Mouse (Mus musculus) spleen, adult 2 months (tissue): ENCODE data around the gene Pcdh15. TPM values are rescaled to one million over a fixed set of nuclear protein-coding genes. Genes with fewer than 3 reads are reported as not detected.

Experiments used
- DNase-seq, 2 experiments: peaks; one replicate each; pipeline versions ENCODE4 v3.0.0 to v3.0.0-alpha.2; 2012 to 2021; ENCODE audit warnings: low spot score in 2 of 2, low read depth in 1 of 2
- H3K27ac ChIP-seq: fragments of 200-500 bp; 2 replicates; pipeline ENCODE4 v1.5.1; 2012; ENCODE audit warnings: low read length, inconsistent platforms; ENCODE audit not compliant: insufficient read depth
- H3K27me3 ChIP-seq: fragments of 200-500 bp; 2 replicates; pipeline ENCODE4 v1.6.1; 2012; ENCODE audit warnings: mild to moderate bottlenecking, moderate library complexity, low read length, inconsistent platforms; ENCODE audit not compliant: control insufficient read depth, insufficient read depth
- H3K36me3 ChIP-seq: fragments of 200-500 bp; 2 replicates; pipeline ENCODE4 v1.6.1; 2012; ENCODE audit warnings: mild to moderate bottlenecking, low read length, inconsistent platforms; ENCODE audit not compliant: control insufficient read depth, insufficient read depth
- H3K4me1 ChIP-seq: fragments of 200-500 bp; 2 replicates; pipeline ENCODE4 v1.6.1; 2011; ENCODE audit warnings: inconsistent platforms; ENCODE audit not compliant: control insufficient read depth, insufficient read depth, insufficient read length
- H3K4me3 ChIP-seq: fragments of 200-500 bp; 2 replicates; pipeline ENCODE4 v1.5.1; 2011; ENCODE audit warnings: mild to moderate bottlenecking, inconsistent platforms; ENCODE audit not compliant: insufficient read depth, insufficient read length; ENCODE audit errors: extremely low read depth
- CTCF ChIP-seq: fragments of 200-500 bp; IDR thresholded peaks from 2 replicates; pipeline ENCODE4 v1.5.1; 2011; ENCODE audit warnings: mild to moderate bottlenecking, inconsistent platforms; ENCODE audit not compliant: insufficient read depth, insufficient read length, insufficient replicate concordance; ENCODE audit errors: extremely low read depth
- POLR2A ChIP-seq: fragments of 200-500 bp; IDR thresholded peaks from 2 replicates; pipeline ENCODE4 v1.6.1; 2011; ENCODE audit warnings: low read depth, low read length, inconsistent platforms
- WGBS: fragments of 180-500 bp; shearing (Covaris S2); methylation state at CpG from one replicate; pipeline ENCODE4 v1.1.7; 2018; 5-methylcytosine and 5-hydroxymethylcytosine counted together
- polyA plus RNA-seq: library from polyadenylated mRNA; depleted of rRNA; stranded (reverse); fragments of >200 nt; gene quantifications from 2 replicates; pipeline ENCODE4 v1.2.3, GENCODE M21; 2012

Gene Pcdh15
- polyA plus RNA-seq, 1 experiment: 0.51 TPM

GRCm38 (mm10) chr10:74305439-74306158, 1206.5 kb downstream of the Pcdh15 start:
- Histone ChIP-seq H3K27ac (no peak overlapping the region), H3K27me3 (no peaks in the 10 kb centered on the region), H3K4me1 (no peaks in the 10 kb centered on the region), H3K4me3 (no peak overlapping the region), H3K36me3 (no peaks in the 10 kb centered on the region)
- DNase-seq: no peak
- TF ChIP-seq CTCF (no peak), POLR2A (no peak)
- WGBS: 73% methylated on average over 5 of the region's 5 CpGs

- DNase-seq: no peak
- TF ChIP-seq CTCF (no peak), POLR2A (no peak)
- Histone ChIP-seq H3K27ac (no peak overlapping the region), H3K27me3 (no peaks in the 10 kb centered on the region), H3K36me3 (no peaks in the 10 kb centered on the region), H3K4me3 (no peak overlapping the region), H3K4me1 (no peaks in the 10 kb centered on the region)
- WGBS: 87% methylated on average over 3 of the region's 3 CpGs
Measured at GRCm38 (mm10) chr10:74307035-74307434, 1207.9 kb downstream of the Pcdh15 start.

- no peak overlapping the region for H3K4me3 ChIP-seq
- no peaks in the 10 kb centered on the region for H3K36me3 ChIP-seq
- no peak for DNase-seq
- H3K27ac ChIP-seq: no peak overlapping the region
- WGBS: 90% methylated on average over 2 of the region's 2 CpGs
- H3K27me3 ChIP-seq: no peaks in the 10 kb centered on the region
- TF ChIP-seq CTCF (no peak), POLR2A (no peak)
- H3K4me1 ChIP-seq: no peaks in the 10 kb centered on the region
Measured at GRCm38 (mm10) chr10:74316091-74316490, 1216.9 kb downstream of the Pcdh15 start.

GRCm38 (mm10) chr10:74335412-74335811, 1236.3 kb downstream of the Pcdh15 start:
- no peak for DNase-seq
- H3K27me3 ChIP-seq: no peaks in the 10 kb centered on the region
- TF ChIP-seq CTCF: no peak
- no peak for TF ChIP-seq POLR2A
- H3K36me3 ChIP-seq: no peaks in the 10 kb centered on the region
- 94% methylated on average over 7 of the region's 7 CpGs for WGBS
- no peak overlapping the region for H3K4me3 ChIP-seq
- H3K27ac ChIP-seq: no peak overlapping the region
- no peaks in the 10 kb centered on the region for H3K4me1 ChIP-seq

- no peaks in the 10 kb centered on the region for H3K4me1 ChIP-seq
- TF ChIP-seq CTCF: no peak
- no peak for TF ChIP-seq POLR2A
- no peak overlapping the region for H3K4me3 ChIP-seq
- no peak overlapping the region for H3K27ac ChIP-seq
- 83% methylated on average over 3 of the region's 3 CpGs for WGBS
- DNase-seq: no peak
- no peaks in the 10 kb centered on the region for H3K36me3 ChIP-seq
- H3K27me3 ChIP-seq: no peaks in the 10 kb centered on the region
Measured at GRCm38 (mm10) chr10:74339247-74340160, 1240.4 kb downstream of the Pcdh15 start.

GRCm38 (mm10) chr10:74359526-74359925, 1260.4 kb downstream of the Pcdh15 start:
- no peak overlapping the region for H3K4me3 ChIP-seq
- H3K27ac ChIP-seq: no peak overlapping the region
- no peaks in the 10 kb centered on the region for H3K27me3 ChIP-seq
- DNase-seq: no peak
- 78% methylated on average over 5 of the region's 5 CpGs for WGBS
- no peaks in the 10 kb centered on the region for H3K4me1 ChIP-seq
- no peaks in the 10 kb centered on the region for H3K36me3 ChIP-seq
- no peak for TF ChIP-seq CTCF
- TF ChIP-seq POLR2A: no peak

GRCm38 (mm10) chr10:74378697-74379096, 1279.6 kb downstream of the Pcdh15 start:
- Histone ChIP-seq H3K36me3 (no peaks in the 10 kb centered on the region), H3K27ac (no peak overlapping the region), H3K4me1 (no peaks in the 10 kb centered on the region), H3K27me3 (no peaks in the 10 kb centered on the region), H3K4me3 (no peak overlapping the region)
- no peak for DNase-seq
- WGBS: 83% methylated on average over 1 of the region's 1 CpGs
- TF ChIP-seq POLR2A (no peak), CTCF (no peak)
